Mouse (Mus musculus): ENCODE results near the gene Nucb1. TPM values are rescaled to one million over a fixed set of nuclear protein-coding genes. Genes with fewer than 3 reads are reported as not detected.
A peak's percentile ranks its signal among the peaks of the same experiment; 100 is the strongest.
"Not testable (repeated sequence)": the region's sequence is repeated elsewhere in the genome, so short reads cannot be mapped to it uniquely, and the experiment has no call there.

Nucb1 gene
- polyA plus RNA-seq, 1 experiment from 2014 or later: 251 TPM

GRCm38 (mm10) chr7:45461326-45461725, 48.9 kb downstream of the Nucb1 start:
- Histone ChIP-seq H3K27ac (ENCODE audit: low read length) (peak overlapping the region; percentile 95), H3K9me3 (ENCODE audit: control insufficient read depth, low read length) (no peaks in the 10 kb centered on the region), H3K4me3 (ENCODE audit: low read length) (no peak overlapping the region), H3K36me3 (ENCODE audit: control insufficient read depth, insufficient read depth, low read length) (peaks cover 7% of the 10 kb centered on the region), H3K27me3 (replicated peaks; ENCODE audit: control insufficient read depth, insufficient read depth, low read length) (no peaks in the 10 kb centered on the region), H3K4me2 (ENCODE audit: low read depth, low read length) (peak overlapping the region; percentile 54), H3K9ac (ENCODE audit: low read depth, low read length) (peak overlapping the region; percentile 69), H3K4me1 (ENCODE audit: control insufficient read depth, insufficient read depth, low read length) (peaks cover 39% of the 10 kb centered on the region)
- ATAC-seq: peak; percentile 1; the same call in 1 of the 2 replicates
- 48% methylated on average over 5 of the region's 5 CpGs for WGBS

GRCm38 (mm10) chr7:45460860-45461314, 49.3 kb downstream of the Nucb1 start:
- WGBS: 11% methylated on average over 13 of the region's 13 CpGs
- no peaks in the 10 kb centered on the region for H3K9me3 ChIP-seq (ENCODE audit: control insufficient read depth, low read length)
- peaks cover 7% of the 10 kb centered on the region for H3K36me3 ChIP-seq (ENCODE audit: control insufficient read depth, insufficient read depth, low read length)
- peak overlapping the region; percentile 69 for H3K9ac ChIP-seq (ENCODE audit: low read depth, low read length)
- peak; percentile 57 for ATAC-seq
- no peaks in the 10 kb centered on the region for H3K27me3 ChIP-seq (replicated peaks; ENCODE audit: control insufficient read depth, insufficient read depth, low read length)
- H3K4me1 ChIP-seq (ENCODE audit: control insufficient read depth, insufficient read depth, low read length): peaks cover 37% of the 10 kb centered on the region
- H3K4me3 ChIP-seq (ENCODE audit: low read length): peak overlapping the region; percentile 47
- H3K4me2 ChIP-seq (ENCODE audit: low read depth, low read length): peak overlapping the region; percentile 54
- H3K27ac ChIP-seq (ENCODE audit: low read length): peak overlapping the region; percentile 95

GRCm38 (mm10) chr7:45460377-45460776, 49.8 kb downstream of the Nucb1 start:
- peaks cover 9% of the 10 kb centered on the region for H3K36me3 ChIP-seq (ENCODE audit: control insufficient read depth, insufficient read depth, low read length)
- H3K9me3 ChIP-seq (ENCODE audit: control insufficient read depth, low read length): no peaks in the 10 kb centered on the region
- H3K4me3 ChIP-seq (ENCODE audit: low read length): peak overlapping the region; percentile 47
- 62% methylated on average over 7 of the region's 7 CpGs for WGBS
- H3K27me3 ChIP-seq (replicated peaks; ENCODE audit: control insufficient read depth, insufficient read depth, low read length): no peaks in the 10 kb centered on the region
- H3K4me2 ChIP-seq (ENCODE audit: low read depth, low read length): peak overlapping the region; percentile 54
- H3K27ac ChIP-seq (ENCODE audit: low read length): peak overlapping the region; percentile 95
- peak overlapping the region; percentile 69 for H3K9ac ChIP-seq (ENCODE audit: low read depth, low read length)
- peak; percentile 11 for ATAC-seq
- H3K4me1 ChIP-seq (ENCODE audit: control insufficient read depth, insufficient read depth, low read length): peaks cover 32% of the 10 kb centered on the region

DNA sequence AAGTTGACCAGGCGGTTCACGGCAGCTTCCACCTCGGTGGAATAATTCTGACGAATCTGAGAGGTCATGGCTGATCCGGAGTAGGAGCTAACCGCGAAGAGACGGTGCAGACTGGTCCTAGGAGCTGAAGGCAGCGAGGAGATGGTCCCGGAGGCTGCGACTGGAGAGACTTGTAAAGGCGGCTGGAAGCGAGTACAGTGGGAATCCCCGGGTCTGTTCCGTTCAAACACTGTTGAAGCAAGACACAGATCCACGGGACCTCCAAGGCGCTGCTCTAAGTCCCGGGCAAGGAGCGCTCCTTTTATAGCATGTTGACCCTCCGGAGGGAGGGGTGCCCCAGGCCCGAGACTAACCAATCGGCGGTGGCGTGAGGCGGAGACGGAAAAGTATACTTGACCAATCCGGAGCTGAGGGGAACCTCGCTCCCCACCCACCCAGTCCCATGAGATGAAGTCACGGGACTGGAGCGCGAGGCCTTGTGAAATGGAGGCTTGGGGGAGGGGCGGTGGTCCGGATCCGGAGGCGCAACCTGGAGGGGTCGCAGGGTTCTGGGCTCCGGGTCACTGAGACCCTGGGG, 50.6 kb downstream of the Nucb1 start, which contains the start of gene Ftl1:
Gene Ftl1, minus strand, starts transcription at position 321 of the 577 bp plus-strand sequence.
- Histone ChIP-seq H3K4me2 (ENCODE audit: low read depth, low read length) (peak within 1 kb of the TSS; percentile 67), H3K36me3 (ENCODE audit: control insufficient read depth, insufficient read depth, low read length) (peaks cover 13% of the 10 kb centered on the region)

DNA sequence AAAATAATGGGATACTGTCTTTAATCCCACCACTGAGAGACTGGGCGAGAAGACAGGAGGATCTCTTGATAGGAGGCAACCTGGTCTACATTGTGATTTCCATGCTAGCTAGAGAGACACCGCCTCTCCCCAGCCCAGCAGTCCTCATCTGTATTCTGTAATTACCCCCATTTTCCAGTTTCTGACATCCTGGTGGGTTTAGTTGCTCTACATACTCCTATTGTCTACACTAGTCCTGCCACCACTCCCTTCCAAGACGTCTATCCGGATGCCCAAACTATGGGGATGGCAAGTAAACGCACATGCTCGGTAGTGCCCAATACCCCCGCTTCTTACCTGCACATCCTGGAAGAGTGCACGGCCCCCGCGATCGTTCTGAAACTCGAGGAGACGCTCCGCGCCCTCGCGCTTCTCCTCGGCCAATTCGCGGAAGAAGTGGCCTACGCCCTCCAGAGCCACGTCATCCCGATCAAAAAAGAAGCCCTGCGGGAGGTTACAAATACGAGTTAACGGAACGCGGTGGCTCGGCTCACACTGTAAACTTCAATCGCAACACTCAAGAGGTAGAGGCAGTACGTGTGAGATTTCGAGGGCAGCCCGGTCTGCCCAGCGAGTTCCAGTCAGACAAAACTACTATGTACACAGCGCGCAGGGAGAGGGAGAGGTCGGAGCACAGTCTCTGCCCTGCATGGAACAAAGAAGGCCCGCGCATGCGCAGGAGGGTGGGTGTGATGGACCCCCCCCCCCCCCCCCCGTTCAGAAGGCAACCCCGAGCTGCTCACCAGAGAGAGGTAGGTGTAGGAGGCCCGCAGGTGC, 51.2 kb downstream of the Nucb1 start:
- Histone ChIP-seq H3K4me1 (ENCODE audit: control insufficient read depth, insufficient read depth, low read length) (peaks cover 29% of the 10 kb centered on the region), H3K4me2 (ENCODE audit: low read depth, low read length) (peak overlapping the region; percentile 67), H3K27me3 (replicated peaks; ENCODE audit: control insufficient read depth, insufficient read depth, low read length) (no peaks in the 10 kb centered on the region), H3K9ac (ENCODE audit: low read depth, low read length) (peak overlapping the region; percentile 77), H3K27ac (ENCODE audit: low read length) (peak overlapping the region; percentile 92), H3K9me3 (ENCODE audit: control insufficient read depth, low read length) (no peaks in the 10 kb centered on the region), H3K36me3 (ENCODE audit: control insufficient read depth, insufficient read depth, low read length) (peaks cover 17% of the 10 kb centered on the region), H3K4me3 (ENCODE audit: low read length) (peak overlapping the region; percentile 82)
- WGBS: under 1% methylated on average over 43 of the region's 43 CpGs
- ATAC-seq: peak; percentile 49

More for the DNA sequence above, 50.6 kb downstream of the Nucb1 start, which contains the start of gene Ftl1:
- Histone ChIP-seq H3K4me3 (ENCODE audit: low read length) (peak within 1 kb of the TSS; percentile 82), H3K4me1 (ENCODE audit: control insufficient read depth, insufficient read depth, low read length) (peaks cover 29% of the 10 kb centered on the region), H3K9ac (ENCODE audit: low read depth, low read length) (peak within 1 kb of the TSS; percentile 77), H3K27ac (ENCODE audit: low read length) (peak within 1 kb of the TSS; percentile 95)
- H3K27me3 ChIP-seq (replicated peaks; ENCODE audit: control insufficient read depth, insufficient read depth, low read length); H3K9me3 ChIP-seq (ENCODE audit: control insufficient read depth, low read length): not testable (repeated sequence)
- ATAC-seq: peak; percentile 88
- under 1% methylated on average over 31 of the region's 37 CpGs for WGBS

- 51% methylated on average over 10 of the region's 10 CpGs for WGBS
- peaks cover 29% of the 10 kb centered on the region for H3K4me1 ChIP-seq (ENCODE audit: control insufficient read depth, insufficient read depth, low read length)
- peak overlapping the region; percentile 77 for H3K9ac ChIP-seq (ENCODE audit: low read depth, low read length)
- H3K4me3 ChIP-seq (ENCODE audit: low read length): peak overlapping the region; percentile 82
- peaks cover 17% of the 10 kb centered on the region for H3K36me3 ChIP-seq (ENCODE audit: control insufficient read depth, insufficient read depth, low read length)
- peak overlapping the region; percentile 92 for H3K27ac ChIP-seq (ENCODE audit: low read length)
- peak overlapping the region; percentile 67 for H3K4me2 ChIP-seq (ENCODE audit: low read depth, low read length)
- peak; percentile 39 for ATAC-seq
- H3K9me3 ChIP-seq (ENCODE audit: control insufficient read depth, low read length): no peaks in the 10 kb centered on the region
- H3K27me3 ChIP-seq (replicated peaks; ENCODE audit: control insufficient read depth, insufficient read depth, low read length): no peaks in the 10 kb centered on the region
Measured at GRCm38 (mm10) chr7:45457204-45458060, 52.8 kb downstream of the Nucb1 start.

DNA sequence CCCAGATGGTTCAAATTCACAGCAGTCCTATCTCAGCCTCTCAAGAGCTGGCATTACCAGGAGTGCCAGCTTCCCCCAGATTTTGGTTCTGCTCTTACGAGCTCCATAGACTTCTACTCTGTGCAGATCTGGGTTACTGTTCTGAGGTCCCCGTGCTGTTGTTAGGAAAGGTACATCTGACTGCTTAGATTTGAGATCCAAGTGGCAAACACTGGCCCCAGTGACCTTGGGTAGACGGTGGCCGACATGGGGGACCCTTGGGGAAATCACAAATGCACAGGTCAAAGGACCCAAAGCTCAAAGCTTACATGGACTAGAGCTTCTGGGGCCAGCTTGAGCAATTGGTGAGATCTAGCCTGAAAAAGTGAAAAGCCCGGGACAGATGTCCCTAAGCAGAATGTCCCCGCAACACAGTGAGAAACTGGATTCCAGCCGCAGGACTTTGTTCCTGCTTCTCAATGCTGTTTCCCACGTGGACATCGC, 53.4 kb downstream of the Nucb1 start:
- H3K27ac ChIP-seq (ENCODE audit: low read length): peak overlapping the region; percentile 92
- peaks cover 25% of the 10 kb centered on the region for H3K4me1 ChIP-seq (ENCODE audit: control insufficient read depth, insufficient read depth, low read length)
- H3K4me2 ChIP-seq (ENCODE audit: low read depth, low read length): peak overlapping the region; percentile 67
- WGBS: 34% methylated on average over 9 of the region's 9 CpGs
- H3K36me3 ChIP-seq (ENCODE audit: control insufficient read depth, insufficient read depth, low read length): peaks cover 17% of the 10 kb centered on the region
- H3K4me3 ChIP-seq (ENCODE audit: low read length): no peak overlapping the region
- no peaks in the 10 kb centered on the region for H3K9me3 ChIP-seq (ENCODE audit: control insufficient read depth, low read length)
- peak overlapping the region; percentile 77 for H3K9ac ChIP-seq (ENCODE audit: low read depth, low read length)
- no peaks in the 10 kb centered on the region for H3K27me3 ChIP-seq (replicated peaks; ENCODE audit: control insufficient read depth, insufficient read depth, low read length)
- no peak for ATAC-seq

GRCm38 (mm10) chr7:45455932-45456696, 54.1 kb downstream of the Nucb1 start:
- WGBS: 72% methylated on average over 13 of the region's 13 CpGs
- H3K9ac ChIP-seq (ENCODE audit: low read depth, low read length): 0 out of 2 replicates have a peak overlapping the region, but pooled peaks have one; percentile 19
- no peak overlapping the region for H3K4me2 ChIP-seq (ENCODE audit: low read depth, low read length)
- no peaks in the 10 kb centered on the region for H3K27me3 ChIP-seq (replicated peaks; ENCODE audit: control insufficient read depth, insufficient read depth, low read length)
- no peaks in the 10 kb centered on the region for H3K9me3 ChIP-seq (ENCODE audit: control insufficient read depth, low read length)
- peaks cover 21% of the 10 kb centered on the region for H3K4me1 ChIP-seq (ENCODE audit: control insufficient read depth, insufficient read depth, low read length)
- no peak overlapping the region for H3K4me3 ChIP-seq (ENCODE audit: low read length)
- H3K36me3 ChIP-seq (ENCODE audit: control insufficient read depth, insufficient read depth, low read length): peaks cover 17% of the 10 kb centered on the region
- ATAC-seq: no peak
- peak overlapping the region; percentile 33; the same call in 1 of the 2 replicates for H3K27ac ChIP-seq (ENCODE audit: low read length)
